Mouse (Mus musculus) 416B (cell line): ENCODE measurements around the gene Olfr455.

Source experiments
- DNase-seq: peaks from one replicate; pipeline ENCODE4 v3.0.0; 2011; ENCODE audit warnings: low read depth

The Olfr455 gene

DNA sequence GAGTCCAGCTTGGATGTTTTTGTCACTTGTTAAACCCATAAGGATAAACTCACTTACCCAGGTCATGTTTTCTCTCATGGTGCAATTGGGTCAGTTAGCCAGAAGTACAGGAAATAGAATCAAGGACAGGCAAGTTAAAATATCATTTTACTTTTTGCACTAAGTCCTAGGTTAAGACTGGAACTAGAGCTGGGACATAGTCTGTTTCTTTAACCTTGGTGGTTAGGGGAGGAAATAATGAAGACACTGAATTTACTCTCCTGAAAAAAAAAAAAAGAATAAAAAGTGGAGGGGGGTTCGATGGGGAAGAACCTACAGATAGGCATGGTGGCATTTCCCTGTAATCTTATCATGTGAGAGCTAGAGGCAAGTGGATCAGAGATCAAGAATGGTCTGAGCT lies 60.3 kb downstream of the Olfr455 start, which contains the start of gene Olfr456:
Gene Olfr456 (minus strand): TSS at position 101 of the 400 bp plus-strand sequence.
- DNase-seq: no peak
